Mouse (Mus musculus) kidney, adult 10 weeks (tissue): ENCODE results near the gene Bnc1. TPM values are rescaled to one million over a fixed set of nuclear protein-coding genes. Genes with fewer than 3 reads are reported as not detected.

Experiments
- polyA plus RNA-seq: library from polyadenylated mRNA; stranded (reverse); fragments of 350-450 nt; fragmentation: Illumina TruSeq; extraction: RNeasy Lipid Tissue Mini Kit (QIAGEN cat#74804); gene quantifications from one replicate; pipeline ENCODE4 v1.2.3, GENCODE M21; 2014; ENCODE audit warnings: low read depth, low replicate concordance

Bnc1 gene
- not detected for polyA plus RNA-seq

GRCm38 (mm10) chr7:81992131-81993061 lies at the start of gene Bnc1:
Bnc1 (minus strand) TSS chr7:81992292.

GRCm38 (mm10) chr7:81934267-81934745 lies 57.8 kb downstream of the Bnc1 start, which contains the start of gene Hdgfl3:
Hdgfl3 (minus strand) TSS chr7:81934473.

Other genes with a start within 250 kb of the Bnc1 start
- 203 TPM for gene Ramac, start 229.4 kb downstream of the Bnc1 start, polyA plus RNA-seq
- 9.2 TPM for gene 3110040N11Rik, start 202.8 kb downstream of the Bnc1 start, polyA plus RNA-seq
- 222 TPM for gene Btbd1, start 162.9 kb downstream of the Bnc1 start, polyA plus RNA-seq
- not detected for gene Gm10160, start 136.5 kb downstream of the Bnc1 start, polyA plus RNA-seq
- 9.7 TPM for gene Tm6sf1, start 133.3 kb downstream of the Bnc1 start, polyA plus RNA-seq
- 15.6 TPM for gene Hdgfl3, start 57.8 kb downstream of the Bnc1 start, polyA plus RNA-seq
- 0.77 TPM for gene Sh3gl3, start 181.5 kb upstream of the Bnc1 start, polyA plus RNA-seq